Mouse (Mus musculus) kidney, postnatal 14 days (tissue): ENCODE measurements at regions not wholly inside any gene's neighbourhood (a gene's known extent, or its start where the extent isn't known, plus 50 kb on each side); places are given as distances from the start of the nearest gene placed in this dataset.

Source experiments
- DNase-seq: peaks from one replicate; pipeline ENCODE4 v3.0.0; 2022; ENCODE audit warnings: mixed read lengths

GRCm38 (mm10) chr2:71690277-71691161 lies 54.9 kb upstream of the Itga6 start:
- peak; percentile 75 for DNase-seq

- DNase-seq: no peak
Measured at GRCm38 (mm10) chr2:71694758-71695310, 50.6 kb upstream of the Itga6 start.
